Mouse (Mus musculus): Measurements from ENCODE around the gene Olfr102. TPM values are rescaled to one million over a fixed set of nuclear protein-coding genes. Genes with fewer than 3 reads are reported as not detected.

The Olfr102 gene
- polyA plus RNA-seq (2017; shearing (Covaris generic)), result not detected

GRCm38 (mm10) chr17:37316954-37317353 is at the start of gene Olfr102:
TSS of gene Olfr102 (minus strand) at chr17:37317054.

GRCm38 (mm10) chr17:37359282-37359681 is 42.4 kb upstream of the Olfr102 start, which contains the start of gene Olfr104-ps:
TSS of gene Olfr104-ps (plus strand) at chr17:37359582.

GRCm38 (mm10) chr17:37339598-37339997 is 22.7 kb upstream of the Olfr102 start, which contains the start of gene Olfr103:
TSS of gene Olfr103 (minus strand) at chr17:37339698.

GRCm38 (mm10) chr17:37304213-37304612 is 12.6 kb downstream of the Olfr102 start, which contains the start of gene Olfr101:
TSS of gene Olfr101 (minus strand) at chr17:37304313.

GRCm38 (mm10) chr17:37283360-37283759 is 33.5 kb downstream of the Olfr102 start, which contains the start of gene Olfr99:
TSS of gene Olfr99 (minus strand) at chr17:37283460.

GRCm38 (mm10) chr17:37270058-37270701 is 46.7 kb downstream of the Olfr102 start, which contains the start of gene H2-M3:
TSS of gene H2-M3 (plus strand) at chr17:37270220.

GRCm38 (mm10) chr17:37263626-37264025 is 53.2 kb downstream of the Olfr102 start, which contains the start of gene Olfr98:
TSS of gene Olfr98 (minus strand) at chr17:37263749.

Other genes with a start within 250 kb of the Olfr102 start
- gene Olfr90, start 228.6 kb downstream of the Olfr102 start, polyA plus RNA-seq (2017; shearing (Covaris generic)), result 0.09 TPM
- gene Olfr91, start 218.8 kb downstream of the Olfr102 start, polyA plus RNA-seq (2017; shearing (Covaris generic)), result not detected
- not detected for gene Olfr92, start 197.0 kb downstream of the Olfr102 start, polyA plus RNA-seq (2017; shearing (Covaris generic))
- gene Olfr93, start 155.6 kb downstream of the Olfr102 start, polyA plus RNA-seq (2017; shearing (Covaris generic)), result not detected
- gene Ubd, start 123.2 kb downstream of the Olfr102 start, polyA plus RNA-seq (2017; shearing (Covaris generic)), result 0.30 TPM
- not detected for gene Olfr94, start 116.1 kb downstream of the Olfr102 start, polyA plus RNA-seq (2017; shearing (Covaris generic))
- not detected for gene Olfr95, start 103.9 kb downstream of the Olfr102 start, polyA plus RNA-seq (2017; shearing (Covaris generic))
- gene Olfr96, start 96.9 kb downstream of the Olfr102 start, polyA plus RNA-seq (2017; shearing (Covaris generic)), result not detected
- not detected for gene Olfr97, start 79.7 kb downstream of the Olfr102 start, polyA plus RNA-seq (2017; shearing (Covaris generic))
- not detected for gene Olfr98, start 53.3 kb downstream of the Olfr102 start, polyA plus RNA-seq (2017; shearing (Covaris generic))
- 132 TPM for gene H2-M3, start 46.8 kb downstream of the Olfr102 start, polyA plus RNA-seq (2017; shearing (Covaris generic))
- gene Olfr99, start 33.6 kb downstream of the Olfr102 start, polyA plus RNA-seq (2017; shearing (Covaris generic)), result 3.7 TPM
- gene Olfr101, start 12.7 kb downstream of the Olfr102 start, polyA plus RNA-seq (2017; shearing (Covaris generic)), result not detected
- not detected for gene Olfr103, start 22.6 kb upstream of the Olfr102 start, polyA plus RNA-seq (2017; shearing (Covaris generic))
- gene Olfr104-ps, start 42.5 kb upstream of the Olfr102 start, polyA plus RNA-seq (2017; shearing (Covaris generic)), result not detected
- 0.07 TPM for gene Olfr105-ps, start 62.0 kb upstream of the Olfr102 start, polyA plus RNA-seq (2017; shearing (Covaris generic))
- gene Olfr106-ps, start 73.3 kb upstream of the Olfr102 start, polyA plus RNA-seq (2017; shearing (Covaris generic)), result not detected
- not detected for gene Olfr107, start 82.2 kb upstream of the Olfr102 start, polyA plus RNA-seq (2017; shearing (Covaris generic))
- gene Olfr108, start 128.4 kb upstream of the Olfr102 start, polyA plus RNA-seq (2017; shearing (Covaris generic)), result not detected
- not detected for gene Olfr109, start 141.9 kb upstream of the Olfr102 start, polyA plus RNA-seq (2017; shearing (Covaris generic))
- gene H2-M2, start 166.5 kb upstream of the Olfr102 start, polyA plus RNA-seq (2017; shearing (Covaris generic)), result 0.27 TPM
- not detected for gene Olfr110, start 175.4 kb upstream of the Olfr102 start, polyA plus RNA-seq (2017; shearing (Covaris generic))
- not detected for gene Olfr111, start 191.0 kb upstream of the Olfr102 start, polyA plus RNA-seq (2017; shearing (Covaris generic))

Data from CD4-positive, CD25-positive, alpha-beta regulatory T cell, adult 9 weeks (primary cell).